Mouse (Mus musculus): ENCODE data around the gene Lrrc23. TPM values are rescaled to one million over a fixed set of nuclear protein-coding genes. Genes with fewer than 3 reads are reported as not detected.

The Lrrc23 gene
- polyA plus RNA-seq, 1 experiment from 2014 or later, result 0.26 TPM

GRCm38 (mm10) chr6:124740888-124741761, 38.4 kb downstream of the Lrrc23 start, which contains the start of gene Grcc10:
Gene Grcc10, minus strand, starts transcription at chr6:124741374.
- WGBS, result under 1% methylated on average over 41 of the region's 41 CpGs
- peaks cover 29% of the 10 kb centered on the region for H3K4me1 ChIP-seq (ENCODE audit: control insufficient read depth, insufficient read depth, low read length)

GRCm38 (mm10) chr6:124740211-124740887, 39.2 kb downstream of the Lrrc23 start:
- Histone ChIP-seq H3K36me3 (ENCODE audit: control insufficient read depth, insufficient read depth, low read length) (peaks cover 8% of the 10 kb centered on the region; the same call in 1 of the 2 replicates), H3K27me3 (replicated peaks; ENCODE audit: control insufficient read depth, insufficient read depth, low read length) (no peaks in the 10 kb centered on the region), H3K27ac (ENCODE audit: low read length) (peak overlapping the region; percentile 99), H3K9ac (ENCODE audit: low read depth, low read length) (peak overlapping the region; percentile 69), H3K4me1 (ENCODE audit: control insufficient read depth, insufficient read depth, low read length) (peaks cover 26% of the 10 kb centered on the region), H3K4me3 (ENCODE audit: low read length) (peak overlapping the region; percentile 55), H3K9me3 (ENCODE audit: control insufficient read depth, low read length) (no peaks in the 10 kb centered on the region), H3K4me2 (ENCODE audit: low read depth, low read length) (peak overlapping the region; percentile 68)
- 1% methylated on average over 29 of the region's 29 CpGs for WGBS
- peak; percentile 14 for ATAC-seq

More at GRCm38 (mm10) chr6:124740888-124741761, 38.4 kb downstream of the Lrrc23 start, which contains the start of gene Grcc10:
- peak; percentile 72 for ATAC-seq
- Histone ChIP-seq H3K27me3 (replicated peaks; ENCODE audit: control insufficient read depth, insufficient read depth, low read length) (no peaks in the 10 kb centered on the region), H3K36me3 (ENCODE audit: control insufficient read depth, insufficient read depth, low read length) (peaks cover 8% of the 10 kb centered on the region; the same call in 1 of the 2 replicates), H3K9me3 (ENCODE audit: control insufficient read depth, low read length) (no peaks in the 10 kb centered on the region), H3K9ac (ENCODE audit: low read depth, low read length) (peak within 1 kb of the TSS; percentile 69), H3K27ac (ENCODE audit: low read length) (peak within 1 kb of the TSS; percentile 99), H3K4me2 (ENCODE audit: low read depth, low read length) (peak within 1 kb of the TSS; percentile 68), H3K4me3 (ENCODE audit: low read length) (peak within 1 kb of the TSS; percentile 55)

GRCm38 (mm10) chr6:124739231-124739796, 40.2 kb downstream of the Lrrc23 start:
- peak overlapping the region; percentile 55 for H3K9ac ChIP-seq (ENCODE audit: low read depth, low read length)
- WGBS, result 79% methylated on average over 10 of the region's 10 CpGs
- peak overlapping the region; percentile 45 for H3K4me2 ChIP-seq (ENCODE audit: low read depth, low read length)
- H3K4me1 ChIP-seq (ENCODE audit: control insufficient read depth, insufficient read depth, low read length), result peaks cover 20% of the 10 kb centered on the region
- H3K36me3 ChIP-seq (ENCODE audit: control insufficient read depth, insufficient read depth, low read length), result peaks cover 8% of the 10 kb centered on the region; the same call in 1 of the 2 replicates
- no peaks in the 10 kb centered on the region for H3K27me3 ChIP-seq (replicated peaks; ENCODE audit: control insufficient read depth, insufficient read depth, low read length)
- H3K9me3 ChIP-seq (ENCODE audit: control insufficient read depth, low read length), result no peaks in the 10 kb centered on the region
- no peak overlapping the region for H3K4me3 ChIP-seq (ENCODE audit: low read length)
- H3K27ac ChIP-seq (ENCODE audit: low read length), result peak overlapping the region; percentile 99
- ATAC-seq, result no peak

GRCm38 (mm10) chr6:124738511-124739023, 41.0 kb downstream of the Lrrc23 start, which contains the start of gene Ptpn6:
Gene Ptpn6, minus strand, starts transcription at chr6:124738714.
- 16% methylated on average over 15 of the region's 15 CpGs for WGBS
- H3K36me3 ChIP-seq (ENCODE audit: control insufficient read depth, insufficient read depth, low read length), result peaks cover 8% of the 10 kb centered on the region; the same call in 1 of the 2 replicates
- ATAC-seq, result peak; percentile 88
- no peaks in the 10 kb centered on the region for H3K9me3 ChIP-seq (ENCODE audit: control insufficient read depth, low read length)
- H3K4me3 ChIP-seq (ENCODE audit: low read length), result peak within 1 kb of the TSS; percentile 32
- peak within 1 kb of the TSS; percentile 49 for H3K4me2 ChIP-seq (ENCODE audit: low read depth, low read length)
- no peaks in the 10 kb centered on the region for H3K27me3 ChIP-seq (replicated peaks; ENCODE audit: control insufficient read depth, insufficient read depth, low read length)
- H3K27ac ChIP-seq (ENCODE audit: low read length), result peak within 1 kb of the TSS; percentile 99
- peaks cover 20% of the 10 kb centered on the region for H3K4me1 ChIP-seq (ENCODE audit: control insufficient read depth, insufficient read depth, low read length)
- H3K9ac ChIP-seq (ENCODE audit: low read depth, low read length), result peak within 1 kb of the TSS; percentile 55

- ATAC-seq, result no peak
Measured at GRCm38 (mm10) chr6:124737040-124737439, 42.5 kb downstream of the Lrrc23 start.

GRCm38 (mm10) chr6:124734417-124734816, 45.1 kb downstream of the Lrrc23 start:
- no peak overlapping the region for H3K9ac ChIP-seq (ENCODE audit: low read depth, low read length)
- no peaks in the 10 kb centered on the region for H3K27me3 ChIP-seq (replicated peaks; ENCODE audit: control insufficient read depth, insufficient read depth, low read length)
- peaks cover 12% of the 10 kb centered on the region for H3K4me1 ChIP-seq (ENCODE audit: control insufficient read depth, insufficient read depth, low read length)
- no peaks in the 10 kb centered on the region for H3K36me3 ChIP-seq (ENCODE audit: control insufficient read depth, insufficient read depth, low read length)
- no peak for ATAC-seq
- 88% methylated on average over 3 of the region's 3 CpGs for WGBS
- no peak overlapping the region for H3K4me3 ChIP-seq (ENCODE audit: low read length)
- no peak overlapping the region for H3K27ac ChIP-seq (ENCODE audit: low read length)
- no peaks in the 10 kb centered on the region for H3K9me3 ChIP-seq (ENCODE audit: control insufficient read depth, low read length)
- H3K4me2 ChIP-seq (ENCODE audit: low read depth, low read length), result no peak overlapping the region

More at GRCm38 (mm10) chr6:124737040-124737439, 42.5 kb downstream of the Lrrc23 start:
- Histone ChIP-seq H3K9ac (ENCODE audit: low read depth, low read length) (no peak overlapping the region), H3K9me3 (ENCODE audit: control insufficient read depth, low read length) (no peaks in the 10 kb centered on the region), H3K36me3 (ENCODE audit: control insufficient read depth, insufficient read depth, low read length) (no peaks in the 10 kb centered on the region), H3K27me3 (replicated peaks; ENCODE audit: control insufficient read depth, insufficient read depth, low read length) (no peaks in the 10 kb centered on the region), H3K4me1 (ENCODE audit: control insufficient read depth, insufficient read depth, low read length) (peaks cover 25% of the 10 kb centered on the region), H3K4me2 (ENCODE audit: low read depth, low read length) (no peak overlapping the region), H3K27ac (ENCODE audit: low read length) (no peak overlapping the region), H3K4me3 (ENCODE audit: low read length) (no peak overlapping the region)
- 90% methylated on average over 11 of the region's 11 CpGs for WGBS

- H3K36me3 ChIP-seq (ENCODE audit: control insufficient read depth, insufficient read depth, low read length), result no peaks in the 10 kb centered on the region
- H3K27me3 ChIP-seq (replicated peaks; ENCODE audit: control insufficient read depth, insufficient read depth, low read length), result no peaks in the 10 kb centered on the region
- 56% methylated on average over 19 of the region's 19 CpGs for WGBS
- H3K4me1 ChIP-seq (ENCODE audit: control insufficient read depth, insufficient read depth, low read length), result peaks cover 11% of the 10 kb centered on the region
- H3K4me3 ChIP-seq (ENCODE audit: low read length), result 0 out of 2 replicates have a peak overlapping the region, but pooled peaks have one; percentile 19
- no peak overlapping the region; the same call in 1 of the 2 replicates for H3K27ac ChIP-seq (ENCODE audit: low read length)
- no peak overlapping the region for H3K4me2 ChIP-seq (ENCODE audit: low read depth, low read length)
- ATAC-seq, result peak; percentile 31
- no peaks in the 10 kb centered on the region for H3K9me3 ChIP-seq (ENCODE audit: control insufficient read depth, low read length)
- H3K9ac ChIP-seq (ENCODE audit: low read depth, low read length), result peak overlapping the region; percentile 29
Measured at GRCm38 (mm10) chr6:124732476-124733370, 46.8 kb downstream of the Lrrc23 start.

- peaks cover 13% of the 10 kb centered on the region for H3K4me1 ChIP-seq (ENCODE audit: control insufficient read depth, insufficient read depth, low read length)
- no peak overlapping the region for H3K27ac ChIP-seq (ENCODE audit: low read length)
- no peak overlapping the region for H3K4me2 ChIP-seq (ENCODE audit: low read depth, low read length)
- H3K9me3 ChIP-seq (ENCODE audit: control insufficient read depth, low read length), result no peaks in the 10 kb centered on the region
- H3K36me3 ChIP-seq (ENCODE audit: control insufficient read depth, insufficient read depth, low read length), result no peaks in the 10 kb centered on the region
- H3K9ac ChIP-seq (ENCODE audit: low read depth, low read length), result no peak overlapping the region
- no peak overlapping the region for H3K4me3 ChIP-seq (ENCODE audit: low read length)
- no peaks in the 10 kb centered on the region for H3K27me3 ChIP-seq (replicated peaks; ENCODE audit: control insufficient read depth, insufficient read depth, low read length)
- 88% methylated on average over 7 of the region's 7 CpGs for WGBS
- no peak for ATAC-seq
Measured at GRCm38 (mm10) chr6:124731038-124731437, 48.5 kb downstream of the Lrrc23 start.

All from intestine, embryonic 16.5 days (tissue).